Mouse (Mus musculus) stomach, embryonic 14.5 days (tissue): ENCODE results near the gene Atp6v1g1. TPM values are rescaled to one million over a fixed set of nuclear protein-coding genes. Genes with fewer than 3 reads are reported as not detected.

ENCODE experiments used
- ATAC-seq: fragments of 200-750 bp; cut with Nextera tagmentation; 2 replicates; pipeline ENCODE4 v1.8.0; 2017; ENCODE audit warnings: low read depth, moderate TSS enrichment; ENCODE audit not compliant: insufficient number of reproducible peaks, insufficient read depth, low FRiP score
- H3K27ac ChIP-seq: fragments of 300-500 bp; sonication (generic); 2 replicates; pipeline ENCODE4 v1.5.1; 2014; ENCODE audit warnings: mild to moderate bottlenecking, low read length, moderate library complexity, mixed read lengths
- H3K27me3 ChIP-seq: fragments of 300-500 bp; sonication (generic); 2 replicates; pipeline ENCODE4 v1.6.1; 2014; ENCODE audit warnings: low read length, control low read depth, mixed read lengths; ENCODE audit not compliant: control insufficient read depth, insufficient read depth
- H3K36me3 ChIP-seq: fragments of 300-500 bp; sonication (generic); 2 replicates; pipeline ENCODE4 v1.6.1; 2014; ENCODE audit warnings: mild to moderate bottlenecking, control low read depth, low read length, moderate library complexity, mixed read lengths; ENCODE audit not compliant: control insufficient read depth, insufficient read depth
- H3K4me1 ChIP-seq: fragments of 300-500 bp; sonication (generic); 2 replicates; pipeline ENCODE4 v1.6.1; 2014; ENCODE audit warnings: low read length, control low read depth, mixed read lengths; ENCODE audit not compliant: control insufficient read depth, insufficient read depth
- H3K4me2 ChIP-seq: fragments of 300-500 bp; sonication (generic); replicated peaks from 2 replicates; pipeline ENCODE4 v1.6.1; 2014; ENCODE audit warnings: low read depth, low read length, control low read depth
- H3K4me3 ChIP-seq: fragments of 300-500 bp; sonication (generic); 2 replicates; pipeline ENCODE4 v1.5.1; 2014; ENCODE audit warnings: low read depth, low read length, control low read depth
- H3K9ac ChIP-seq: fragments of 300-500 bp; sonication (generic); replicated peaks from 2 replicates; pipeline ENCODE4 v1.6.1; 2014; ENCODE audit warnings: low read depth, mild to moderate bottlenecking, control low read depth, low read length, moderate library complexity, mixed read lengths
- H3K9me3 ChIP-seq: fragments of 300-500 bp; sonication (generic); 2 replicates; pipeline ENCODE4 v1.6.1; 2016; ENCODE audit warnings: low read depth, low read length, control low read depth; ENCODE audit not compliant: control insufficient read depth
- WGBS: fragments of 180-500 bp; shearing (Covaris S2); extraction: QIAGEN DNeasy Blood & Tissue Kit; methylation state at CpG from one replicate; pipeline ENCODE4 v1.1.7; 2014; 5-methylcytosine and 5-hydroxymethylcytosine counted together
- polyA plus RNA-seq: library from polyadenylated mRNA; unstranded; fragments of >200 nt; fragmentation: Nextera tagmentation; extraction: Ambion mirVana; gene quantifications from 2 replicates; pipeline ENCODE4 v1.2.1, GENCODE M21; 2014

Gene Atp6v1g1
- polyA plus RNA-seq, 1 experiment from 2014 or later = 268 TPM

DNA sequence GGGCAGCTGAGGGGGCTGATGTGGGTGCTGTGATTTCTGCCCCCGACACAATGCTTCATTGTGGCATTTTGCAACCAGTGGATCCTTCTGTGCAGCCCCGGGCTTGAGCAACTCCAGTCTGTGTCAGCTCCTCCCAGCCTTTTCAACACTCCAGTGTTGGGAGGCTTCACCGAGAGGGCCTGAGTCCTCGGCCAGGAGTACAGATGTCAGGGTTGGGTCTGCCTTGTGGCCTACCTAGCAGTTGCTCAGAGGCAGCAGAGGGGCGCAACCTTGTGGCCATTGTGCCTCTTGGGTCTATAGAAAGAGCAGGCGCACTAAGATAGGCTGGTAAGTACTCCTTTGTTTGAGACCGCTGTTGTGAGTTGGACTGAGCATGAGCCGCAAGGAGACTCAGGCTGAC lies 15.5 kb downstream of the Atp6v1g1 start:
- WGBS = 70% methylated on average over 8 of the region's 8 CpGs
- Histone ChIP-seq H3K27ac (no peak overlapping the region), H3K4me3 (no peak overlapping the region), H3K9me3 (no peaks in the 10 kb centered on the region), H3K4me2 (no peak overlapping the region), H3K27me3 (no peaks in the 10 kb centered on the region), H3K4me1 (peaks cover 38% of the 10 kb centered on the region), H3K9ac (no peak overlapping the region), H3K36me3 (no peaks in the 10 kb centered on the region)
- no peak for ATAC-seq

DNA sequence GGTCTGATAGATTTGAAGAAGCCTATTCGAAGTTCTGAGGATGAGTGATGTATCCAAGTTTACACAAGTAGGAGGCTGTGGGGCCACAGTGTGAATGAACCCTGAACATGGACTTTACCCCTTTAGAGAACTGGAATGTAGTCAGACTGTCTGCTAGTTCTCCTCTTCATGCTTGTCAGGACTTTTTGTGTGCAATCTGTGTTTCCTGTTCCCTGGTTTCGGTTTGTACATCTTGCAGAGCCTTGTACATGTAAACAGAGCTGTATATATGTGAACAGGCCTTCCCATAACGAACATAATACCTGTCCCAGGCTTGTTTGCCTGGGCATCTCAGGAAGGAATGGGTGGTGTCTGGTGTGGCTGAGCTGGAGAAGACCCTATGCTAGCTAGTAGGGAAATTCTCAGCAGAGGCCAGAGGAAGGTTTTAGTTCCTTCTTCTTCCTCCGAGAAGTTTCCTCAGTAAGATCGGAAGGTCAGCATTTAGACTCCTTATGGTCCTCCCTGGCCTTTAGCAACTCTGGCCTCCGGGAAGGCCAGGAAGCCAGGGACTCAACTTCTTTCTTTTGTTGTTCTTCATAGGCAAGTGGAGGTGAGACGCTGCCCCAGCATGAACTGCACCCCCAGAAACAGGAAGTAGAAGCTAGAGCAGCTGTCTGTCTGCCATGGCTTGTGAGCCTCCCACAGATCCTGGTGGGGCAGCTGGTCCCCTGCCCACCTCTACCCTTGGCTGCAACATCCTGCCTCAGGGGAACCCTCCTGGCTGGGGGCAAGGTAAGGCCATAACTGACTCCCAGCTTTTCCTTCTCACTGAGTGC lies 17.5 kb downstream of the Atp6v1g1 start:
- no peak for ATAC-seq
- Histone ChIP-seq H3K4me2 (no peak overlapping the region), H3K36me3 (no peaks in the 10 kb centered on the region), H3K4me1 (peaks cover 38% of the 10 kb centered on the region), H3K9me3 (no peaks in the 10 kb centered on the region), H3K4me3 (no peak overlapping the region), H3K27me3 (no peaks in the 10 kb centered on the region), H3K27ac (no peak overlapping the region; the same call in 1 of the 2 replicates), H3K9ac (no peak overlapping the region)
- 64% methylated on average over 7 of the region's 7 CpGs for WGBS

DNA sequence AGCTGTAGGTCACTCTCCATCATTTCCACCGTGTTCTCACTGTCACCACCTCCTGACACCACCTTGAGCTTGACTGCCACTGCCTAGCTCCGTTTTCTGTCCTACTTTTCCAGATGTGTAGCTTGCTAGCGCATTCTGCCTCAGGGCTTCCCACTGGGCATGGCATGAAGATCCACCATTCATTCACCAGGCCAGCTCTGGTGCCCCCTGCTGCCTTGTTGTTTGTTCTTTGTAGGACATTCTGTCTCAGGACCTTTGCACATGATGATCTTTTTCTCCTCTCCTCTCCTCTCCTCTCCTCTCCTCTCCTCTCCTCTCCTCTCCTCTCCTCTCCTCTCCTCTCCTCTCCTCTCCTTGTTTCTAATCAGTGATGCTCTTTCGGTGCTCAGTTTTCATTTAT lies 18.2 kb downstream of the Atp6v1g1 start:
- no peak overlapping the region for H3K9ac ChIP-seq
- WGBS = 88% methylated on average over 4 of the region's 4 CpGs
- no peak overlapping the region for H3K4me2 ChIP-seq
- ATAC-seq = no peak
- no peaks in the 10 kb centered on the region for H3K36me3 ChIP-seq
- H3K4me1 ChIP-seq = peaks cover 35% of the 10 kb centered on the region
- H3K9me3 ChIP-seq = no peaks in the 10 kb centered on the region
- H3K27ac ChIP-seq = no peak overlapping the region
- H3K4me3 ChIP-seq = no peak overlapping the region
- no peaks in the 10 kb centered on the region for H3K27me3 ChIP-seq

DNA sequence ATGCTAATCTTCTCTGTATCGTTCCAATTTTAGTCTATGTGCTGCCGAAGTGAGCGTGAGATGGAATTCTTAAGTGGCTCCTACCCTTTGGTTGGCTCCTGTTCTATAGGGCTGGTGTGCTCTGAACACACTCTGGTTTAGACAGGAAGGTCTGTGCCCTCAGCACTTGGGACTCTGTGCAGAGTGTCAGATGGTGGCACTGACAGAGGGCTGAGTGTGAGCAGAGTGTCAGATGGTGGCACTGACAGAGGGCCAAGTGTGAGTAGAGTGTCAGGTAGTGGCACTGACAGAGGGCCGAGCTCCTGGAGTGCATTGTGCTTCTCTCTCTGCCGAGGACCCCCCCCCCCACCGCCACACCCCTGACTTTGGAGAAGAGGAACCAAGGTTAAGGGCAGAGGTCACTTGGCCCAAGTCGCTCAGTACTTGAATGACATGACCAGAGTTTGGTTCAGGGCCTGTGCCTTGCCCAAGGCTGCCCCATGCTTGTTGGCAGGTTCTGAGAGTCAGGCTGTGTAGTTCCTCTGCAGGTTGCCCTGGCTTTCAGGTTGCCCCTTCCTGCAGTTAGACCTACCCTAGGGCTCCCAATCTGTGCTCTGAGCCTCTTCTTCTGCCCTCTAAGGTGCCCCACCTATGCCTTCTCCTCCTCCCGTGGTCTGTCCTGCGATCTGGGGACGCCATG lies 23.3 kb downstream of the Atp6v1g1 start:
- Histone ChIP-seq H3K4me2 (no peak overlapping the region), H3K27ac (no peak overlapping the region), H3K9ac (no peak overlapping the region), H3K9me3 (no peaks in the 10 kb centered on the region), H3K4me3 (no peak overlapping the region), H3K36me3 (no peaks in the 10 kb centered on the region; the same call in 1 of the 2 replicates), H3K4me1 (no peaks in the 10 kb centered on the region), H3K27me3 (no peaks in the 10 kb centered on the region)
- 87% methylated on average over 10 of the region's 10 CpGs for WGBS
- no peak for ATAC-seq

DNA sequence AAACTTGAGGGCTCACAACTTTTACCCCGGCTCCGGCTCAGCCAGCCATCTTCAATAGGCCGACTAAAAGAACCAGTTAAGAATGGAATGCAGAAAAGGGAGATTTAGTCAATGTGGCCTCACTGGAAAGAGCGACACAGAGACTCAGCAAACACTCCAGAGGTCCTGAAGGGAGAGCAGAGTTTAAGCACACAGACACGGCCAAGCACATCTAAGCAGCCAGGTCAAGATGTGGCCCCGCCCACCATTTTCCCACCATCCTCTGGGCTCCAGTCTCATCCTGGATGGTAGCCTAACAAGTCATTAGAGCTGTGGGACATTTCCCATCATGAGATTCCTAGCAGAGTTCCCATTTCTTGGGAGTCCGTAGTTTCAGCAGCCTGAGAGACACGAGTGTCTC lies 24.8 kb downstream of the Atp6v1g1 start:
- Histone ChIP-seq H3K27ac (no peak overlapping the region), H3K9me3 (no peaks in the 10 kb centered on the region), H3K4me1 (no peaks in the 10 kb centered on the region), H3K36me3 (no peaks in the 10 kb centered on the region; the same call in 1 of the 2 replicates), H3K4me3 (no peak overlapping the region), H3K27me3 (no peaks in the 10 kb centered on the region), H3K9ac (no peak overlapping the region), H3K4me2 (no peak overlapping the region)
- WGBS = 75% methylated on average over 8 of the region's 8 CpGs
- ATAC-seq = no peak

DNA sequence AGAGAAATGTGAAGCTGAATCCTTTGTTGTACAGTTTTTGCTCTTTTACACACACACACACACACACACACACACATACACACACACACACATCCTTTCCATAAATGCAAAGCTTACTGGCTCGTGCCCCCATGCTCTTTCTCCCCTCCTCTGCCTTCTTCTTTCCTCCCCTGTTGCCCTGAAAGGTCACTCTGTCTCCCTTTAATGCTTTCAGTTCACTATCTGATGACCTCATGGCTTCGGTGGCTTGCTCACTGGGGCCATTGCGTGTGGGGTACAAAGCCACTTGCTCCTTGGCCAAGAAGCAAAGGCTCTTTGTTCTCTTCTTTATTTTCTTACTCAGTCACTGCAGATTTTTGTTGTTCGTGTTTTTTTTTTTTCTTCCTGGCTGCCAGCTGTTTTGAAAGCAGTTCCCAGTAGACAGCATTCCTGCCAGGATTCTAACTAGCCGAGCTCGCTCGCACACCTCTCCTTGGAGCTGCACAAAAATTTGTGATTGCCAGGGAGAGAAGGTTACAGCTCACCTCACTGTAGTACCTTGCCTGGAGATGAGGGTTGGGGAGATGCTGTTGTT lies 25.7 kb downstream of the Atp6v1g1 start:
- Histone ChIP-seq H3K9me3 (no peaks in the 10 kb centered on the region), H3K4me2 (no peak overlapping the region), H3K9ac (no peak overlapping the region), H3K4me3 (no peak overlapping the region), H3K27ac (no peak overlapping the region), H3K27me3 (no peaks in the 10 kb centered on the region), H3K36me3 (no peaks in the 10 kb centered on the region; the same call in 1 of the 2 replicates), H3K4me1 (no peaks in the 10 kb centered on the region)
- no peak for ATAC-seq
- 33% methylated on average over 7 of the region's 7 CpGs for WGBS

DNA sequence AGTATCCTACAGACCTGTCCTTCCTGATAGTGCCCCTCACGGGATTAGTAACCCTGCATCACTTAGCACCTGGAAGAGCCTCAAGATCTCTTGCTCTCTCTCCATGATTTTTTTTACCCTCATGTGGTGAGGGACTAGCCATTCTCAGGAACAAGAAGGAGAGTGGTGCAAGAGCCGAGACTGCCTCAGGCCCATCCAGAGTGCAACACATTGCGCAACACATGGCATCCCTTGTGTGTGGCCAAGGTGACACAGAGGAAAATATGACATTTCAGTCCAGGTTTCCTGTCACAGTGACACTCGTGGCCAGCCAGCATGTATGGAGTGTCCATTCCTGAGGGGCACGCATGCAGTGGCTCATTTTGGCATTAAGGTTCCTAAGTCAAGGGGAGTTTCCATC lies 28.0 kb downstream of the Atp6v1g1 start:
- Histone ChIP-seq H3K4me2 (no peak overlapping the region), H3K4me3 (no peak overlapping the region), H3K27ac (no peak overlapping the region), H3K4me1 (no peaks in the 10 kb centered on the region), H3K27me3 (no peaks in the 10 kb centered on the region), H3K36me3 (no peaks in the 10 kb centered on the region; the same call in 1 of the 2 replicates), H3K9me3 (no peaks in the 10 kb centered on the region; the same call in 1 of the 2 replicates), H3K9ac (no peak overlapping the region)
- WGBS = 91% methylated on average over 5 of the region's 5 CpGs
- ATAC-seq = no peak

DNA sequence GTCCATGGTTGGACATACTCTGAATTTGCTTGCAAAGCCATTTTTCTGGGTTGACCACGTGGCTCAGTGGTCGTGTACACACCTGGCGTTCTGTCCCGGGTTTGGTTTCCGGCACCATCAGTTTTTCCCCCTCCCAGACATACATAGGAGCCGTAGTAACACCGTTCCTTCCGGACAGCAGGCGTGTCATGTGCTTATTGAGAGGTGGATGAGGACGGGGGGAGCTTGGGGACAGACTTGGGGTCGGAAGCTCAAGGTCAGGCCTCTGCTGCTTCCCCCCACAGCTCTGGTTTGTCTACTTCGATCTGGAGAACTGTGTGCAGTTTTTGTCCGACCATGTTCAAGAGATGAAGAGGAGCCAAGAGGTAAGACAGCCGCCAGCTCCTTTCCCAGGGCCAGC lies 35.1 kb downstream of the Atp6v1g1 start:
- no peaks in the 10 kb centered on the region; the same call in 1 of the 2 replicates for H3K9me3 ChIP-seq
- H3K27ac ChIP-seq = no peak overlapping the region
- H3K4me1 ChIP-seq = no peaks in the 10 kb centered on the region
- no peak overlapping the region for H3K4me2 ChIP-seq
- H3K4me3 ChIP-seq = no peak overlapping the region
- ATAC-seq = no peak
- WGBS = 84% methylated on average over 14 of the region's 14 CpGs
- no peaks in the 10 kb centered on the region for H3K27me3 ChIP-seq
- H3K9ac ChIP-seq = no peak overlapping the region
- H3K36me3 ChIP-seq = no peaks in the 10 kb centered on the region
